Mouse (Mus musculus) kidney, embryonic 16.5 days (tissue): ENCODE measurements around the gene Gtf3c1. TPM values are rescaled to one million over a fixed set of nuclear protein-coding genes. Genes with fewer than 3 reads are reported as not detected.

Experiments used
- ATAC-seq: fragments of 200-750 bp; cut with Nextera tagmentation; 2 replicates; pipeline ENCODE4 v1.8.0; 2017; ENCODE audit warnings: moderate TSS enrichment; ENCODE audit not compliant: low FRiP score, low TSS enrichment
- H3K27ac ChIP-seq: fragments of 300-500 bp; sonication (generic); 2 replicates; pipeline ENCODE4 v1.5.1; 2014; ENCODE audit warnings: low read length
- H3K27me3 ChIP-seq: fragments of 300-500 bp; sonication (generic); 2 replicates; pipeline ENCODE4 v1.6.1; 2014; ENCODE audit warnings: low read length, control low read depth, mixed read lengths; ENCODE audit not compliant: insufficient read depth
- H3K36me3 ChIP-seq: fragments of 300-500 bp; sonication (generic); 2 replicates; pipeline ENCODE4 v1.6.1; 2014; ENCODE audit warnings: low read length, control low read depth, mixed read lengths; ENCODE audit not compliant: insufficient read depth
- H3K4me1 ChIP-seq: fragments of 300-500 bp; sonication (generic); 2 replicates; pipeline ENCODE4 v1.6.1; 2014; ENCODE audit warnings: low read length, control low read depth, mixed read lengths; ENCODE audit not compliant: insufficient read depth
- H3K4me2 ChIP-seq: fragments of 300-500 bp; sonication (generic); replicated peaks from 2 replicates; pipeline ENCODE4 v1.6.1; 2014; ENCODE audit warnings: low read depth, low read length
- H3K4me3 ChIP-seq: fragments of 300-500 bp; sonication (generic); 2 replicates; pipeline ENCODE4 v1.5.1; 2014; ENCODE audit warnings: mild to moderate bottlenecking, low read length
- H3K9ac ChIP-seq: fragments of 300-500 bp; sonication (generic); replicated peaks from 2 replicates; pipeline ENCODE4 v1.6.1; 2014; ENCODE audit warnings: low read length
- H3K9me3 ChIP-seq: fragments of 300-500 bp; sonication (generic); 2 replicates; pipeline ENCODE4 v1.6.1; 2016; ENCODE audit warnings: low read length, control low read depth
- WGBS: fragments of 180-500 bp; shearing (Covaris S2); extraction: QIAGEN DNeasy Blood & Tissue Kit; methylation state at CpG from one replicate; pipeline ENCODE4 v1.1.7; 2014; 5-methylcytosine and 5-hydroxymethylcytosine counted together
- polyA plus RNA-seq: library from polyadenylated mRNA; unstranded; fragments of >200 nt; fragmentation: Nextera tagmentation; extraction: Ambion mirVana; gene quantifications from 2 replicates; pipeline ENCODE4 v1.2.1, GENCODE M21; 2015

Gene Gtf3c1
- 31.5 and 33.9 TPM in 2 replicates for polyA plus RNA-seq

DNA sequence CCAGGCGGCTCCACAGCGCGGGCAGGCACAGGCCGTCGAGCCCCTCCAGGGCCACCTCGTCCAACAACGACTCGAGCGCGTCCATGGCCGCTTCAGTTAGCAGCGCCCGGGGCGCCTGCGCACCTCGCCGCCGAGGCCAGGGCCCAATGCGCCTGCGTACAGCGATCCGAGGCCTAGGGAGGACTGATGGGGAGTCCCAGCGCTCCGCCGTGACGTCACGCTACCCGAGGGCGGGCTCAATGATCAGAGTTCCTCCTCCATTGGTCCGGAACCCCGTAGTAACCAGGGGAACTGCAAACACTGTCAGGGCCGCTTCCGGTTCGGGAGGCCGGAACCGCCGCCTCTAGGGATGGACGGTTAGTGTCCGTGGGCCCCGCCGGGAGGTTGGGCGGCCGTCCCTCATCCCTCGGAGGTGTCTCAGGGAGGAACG, at the start of gene Gtf3c1, which contains the start of gene D430042O09Rik:
Gene Gtf3c1 (minus strand): TSS at position 188 of the 430 bp plus-strand sequence.
Gene D430042O09Rik (plus strand): TSS at position 296 of the 430 bp plus-strand sequence.
- ATAC-seq: peak; percentile 98
- Histone ChIP-seq H3K4me1 (peaks cover 35% of the 10 kb centered on the region), H3K27me3 (no peaks in the 10 kb centered on the region), H3K4me2 (peak within 1 kb of the TSS; percentile 65), H3K36me3 (peaks cover 13% of the 10 kb centered on the region), H3K4me3 (peak within 1 kb of the TSS; percentile 95), H3K9ac (peak within 1 kb of the TSS; percentile 87), H3K9me3 (no peaks in the 10 kb centered on the region), H3K27ac (peak within 1 kb of the TSS; percentile 94)
- WGBS: 0% methylated on average over 45 of the region's 45 CpGs

DNA sequence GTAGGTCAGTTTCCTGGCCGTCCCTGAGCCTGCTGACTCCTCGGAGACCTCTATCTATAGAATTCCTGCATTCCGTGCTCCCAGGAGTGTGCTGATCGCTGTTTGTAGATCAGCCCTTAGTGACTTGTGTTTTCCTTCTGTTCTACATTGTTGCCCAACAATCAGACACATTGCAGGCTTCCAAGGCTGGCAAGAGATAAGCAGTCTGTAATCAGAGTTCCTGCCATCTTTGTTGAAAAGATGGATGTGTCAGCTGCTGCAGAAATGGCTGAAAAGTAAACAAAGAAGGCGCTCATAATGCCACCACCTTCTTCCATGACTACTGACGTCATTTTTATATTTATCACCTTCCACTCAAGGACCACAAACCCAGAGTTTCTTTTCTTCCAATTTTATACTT, 49.2 kb upstream of the Gtf3c1 start:
- Histone ChIP-seq H3K27me3 (no peaks in the 10 kb centered on the region), H3K9me3 (no peaks in the 10 kb centered on the region), H3K9ac (no peak overlapping the region), H3K36me3 (peaks cover 5% of the 10 kb centered on the region), H3K4me2 (no peak overlapping the region), H3K4me3 (no peak overlapping the region), H3K4me1 (no peaks in the 10 kb centered on the region), H3K27ac (no peak overlapping the region)
- no peak for ATAC-seq
- 72% methylated on average over 6 of the region's 6 CpGs for WGBS

DNA sequence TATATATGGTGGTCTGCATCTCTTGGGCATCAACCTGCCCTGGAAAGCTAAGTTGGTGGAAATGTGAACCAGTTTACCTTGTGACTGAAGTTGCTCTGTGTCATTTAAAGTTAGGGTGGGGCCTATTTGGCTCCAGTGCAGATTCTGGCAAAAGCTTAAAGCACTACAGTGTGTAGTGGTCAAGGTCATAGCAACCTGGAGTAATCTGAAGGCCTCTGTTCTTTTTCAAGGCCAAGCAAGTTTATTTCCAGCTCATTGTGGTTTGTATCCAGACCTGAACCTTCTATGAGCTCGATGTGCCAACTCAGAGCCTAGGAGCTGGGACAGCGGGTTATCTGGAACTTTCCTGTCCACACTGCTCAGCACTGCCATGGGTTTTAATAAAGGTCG, 45.7 kb upstream of the Gtf3c1 start:
- Histone ChIP-seq H3K9ac (no peak overlapping the region), H3K27me3 (no peaks in the 10 kb centered on the region), H3K9me3 (no peaks in the 10 kb centered on the region), H3K4me2 (no peak overlapping the region), H3K27ac (no peak overlapping the region), H3K4me1 (no peaks in the 10 kb centered on the region), H3K36me3 (no peaks in the 10 kb centered on the region), H3K4me3 (no peak overlapping the region)
- no peak for ATAC-seq
- WGBS: 90% methylated on average over 3 of the region's 3 CpGs

DNA sequence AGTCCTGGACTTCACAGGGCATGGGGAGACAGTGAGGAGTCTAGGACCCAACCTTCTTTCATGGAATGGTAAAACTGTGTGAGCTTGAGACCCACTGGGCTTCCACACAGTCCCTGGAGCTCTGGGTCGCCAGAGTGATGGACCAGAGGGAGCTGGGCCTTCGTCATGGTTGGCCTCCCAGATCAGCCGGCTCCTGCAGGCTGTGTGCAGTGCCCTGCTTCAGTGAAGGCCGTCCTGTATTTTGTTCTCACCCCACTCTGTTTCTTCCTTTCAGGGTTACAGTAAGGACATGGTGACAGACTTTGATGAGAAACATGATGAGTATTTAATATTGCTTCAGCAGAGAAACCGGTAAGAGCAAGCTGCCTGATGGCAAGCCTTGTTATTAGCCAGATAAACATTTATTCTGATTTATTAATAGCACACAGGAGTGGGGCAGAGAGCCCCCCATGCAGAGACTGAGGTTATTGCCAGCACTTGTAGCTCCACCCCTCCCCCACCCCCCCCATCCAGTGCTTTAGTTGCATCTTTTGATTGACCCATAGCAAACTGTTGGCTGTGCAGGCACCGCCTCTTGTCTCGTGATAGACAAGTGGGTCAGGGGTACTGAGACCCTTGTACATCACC, 45.2 kb upstream of the Gtf3c1 start:
- Histone ChIP-seq H3K36me3 (no peaks in the 10 kb centered on the region), H3K27ac (no peak overlapping the region), H3K4me2 (no peak overlapping the region), H3K27me3 (no peaks in the 10 kb centered on the region), H3K4me3 (no peak overlapping the region), H3K9ac (no peak overlapping the region), H3K4me1 (no peaks in the 10 kb centered on the region), H3K9me3 (no peaks in the 10 kb centered on the region)
- WGBS: 58% methylated on average over 7 of the region's 7 CpGs
- ATAC-seq: 0 out of 2 replicates have a peak, but pooled peaks have one; percentile 42

DNA sequence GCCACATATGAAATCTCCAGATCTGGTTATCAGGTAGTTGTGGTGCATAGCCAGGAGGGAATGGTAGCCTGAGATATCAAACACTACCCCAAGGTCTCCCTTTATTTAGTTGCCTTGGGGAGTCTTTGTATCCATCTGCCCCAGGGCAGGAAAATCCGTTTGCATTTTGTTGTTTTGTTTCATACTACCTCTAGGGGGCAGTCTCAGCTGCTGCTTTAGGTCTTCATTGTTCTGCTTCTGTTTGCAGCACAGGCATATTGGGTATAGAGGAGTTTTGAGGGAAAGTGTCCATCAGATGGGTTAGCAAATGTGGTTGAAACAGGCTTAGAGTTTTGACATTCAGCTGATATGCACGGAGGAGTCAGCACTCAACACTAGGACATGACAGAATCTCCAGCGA, 40.6 kb upstream of the Gtf3c1 start:
- H3K4me2 ChIP-seq: no peak overlapping the region
- no peaks in the 10 kb centered on the region for H3K27me3 ChIP-seq
- WGBS: 47% methylated on average over 3 of the region's 3 CpGs
- H3K27ac ChIP-seq: no peak overlapping the region
- no peak overlapping the region for H3K4me3 ChIP-seq
- H3K36me3 ChIP-seq: no peaks in the 10 kb centered on the region
- H3K4me1 ChIP-seq: no peaks in the 10 kb centered on the region
- no peak overlapping the region for H3K9ac ChIP-seq
- ATAC-seq: no peak
- H3K9me3 ChIP-seq: no peaks in the 10 kb centered on the region

DNA sequence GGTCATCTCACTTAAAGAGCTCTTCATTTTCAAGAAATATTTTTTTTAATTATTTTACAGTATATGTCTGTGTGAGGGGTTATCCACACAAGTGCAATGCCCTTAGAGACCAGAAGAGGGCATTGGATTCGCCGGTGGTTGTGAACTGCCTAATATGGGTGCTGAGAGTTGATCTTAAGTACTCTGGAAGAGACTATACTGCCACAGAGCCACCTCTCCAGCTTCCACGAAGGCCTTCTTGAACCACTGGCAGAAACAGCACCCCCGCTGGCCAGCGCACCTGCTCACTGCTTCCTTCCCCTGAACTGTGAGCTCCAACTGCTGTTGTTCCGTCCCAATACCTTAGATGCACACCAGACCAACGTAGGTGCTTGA, 39.7 kb upstream of the Gtf3c1 start:
- Histone ChIP-seq H3K27me3 (no peaks in the 10 kb centered on the region), H3K4me1 (no peaks in the 10 kb centered on the region), H3K27ac (no peak overlapping the region), H3K36me3 (no peaks in the 10 kb centered on the region), H3K9ac (no peak overlapping the region), H3K4me3 (no peak overlapping the region), H3K9me3 (no peaks in the 10 kb centered on the region), H3K4me2 (no peak overlapping the region)
- no peak for ATAC-seq
- WGBS: 67% methylated on average over 7 of the region's 7 CpGs

DNA sequence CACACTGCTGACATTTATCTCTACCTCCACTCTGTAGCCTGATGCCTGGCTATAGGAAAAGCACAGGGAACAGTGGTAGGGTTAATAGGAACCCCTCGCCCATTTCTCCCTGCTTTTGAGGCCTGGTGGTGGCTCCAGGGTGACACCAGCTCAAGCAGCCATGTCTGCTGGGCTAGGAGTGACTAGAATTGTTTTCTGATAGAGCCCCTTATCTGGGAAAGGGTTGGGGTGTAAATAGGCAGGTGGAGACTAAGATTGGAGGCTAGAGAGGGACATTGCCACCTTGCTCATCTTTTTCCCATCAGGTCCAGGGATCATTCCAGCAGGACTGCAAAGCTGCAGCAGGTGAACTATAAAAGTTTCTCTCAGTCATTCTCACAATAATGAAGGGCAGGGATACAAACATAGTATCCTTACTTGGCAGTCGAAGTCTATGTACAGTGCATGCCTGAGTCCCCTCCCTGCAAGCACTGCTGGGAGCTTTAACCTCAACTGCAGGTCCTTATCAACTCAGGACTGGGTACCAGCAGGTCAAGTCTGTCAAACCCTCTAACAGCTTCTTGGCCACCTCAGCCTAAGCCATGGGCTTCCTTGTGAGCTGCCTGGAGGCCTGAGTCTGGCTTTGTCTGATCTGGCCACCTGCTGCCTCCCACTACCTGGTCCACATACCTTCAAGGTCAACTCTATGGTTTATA, 39.2 kb upstream of the Gtf3c1 start:
- WGBS: 86% methylated on average over 2 of the region's 2 CpGs
- Histone ChIP-seq H3K9me3 (no peaks in the 10 kb centered on the region), H3K4me2 (no peak overlapping the region), H3K27me3 (no peaks in the 10 kb centered on the region), H3K9ac (no peak overlapping the region), H3K4me3 (no peak overlapping the region), H3K36me3 (no peaks in the 10 kb centered on the region), H3K4me1 (no peaks in the 10 kb centered on the region), H3K27ac (no peak overlapping the region)
- no peak for ATAC-seq

DNA sequence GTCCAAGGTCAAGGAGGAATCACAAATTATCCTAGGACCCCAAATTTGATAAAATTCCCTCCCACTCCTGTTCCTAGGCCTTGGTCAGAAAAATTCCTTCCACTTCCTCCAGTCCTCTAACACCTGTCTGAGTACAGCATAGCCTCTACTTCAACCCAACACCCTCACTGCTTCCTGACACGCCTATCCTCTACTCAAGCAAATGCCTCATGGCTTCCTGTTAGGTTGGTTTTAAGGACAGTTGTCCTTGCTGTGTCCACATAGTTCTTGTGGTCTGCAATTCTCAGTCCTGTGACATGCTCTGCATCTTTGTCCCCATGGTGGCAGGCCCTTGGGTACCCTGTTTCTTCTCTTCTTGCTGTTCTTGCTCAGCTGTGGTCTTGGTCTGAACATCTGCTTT, 37.2 kb upstream of the Gtf3c1 start:
- no peak overlapping the region for H3K27ac ChIP-seq
- ATAC-seq: no peak
- H3K9me3 ChIP-seq: no peaks in the 10 kb centered on the region
- peaks cover 13% of the 10 kb centered on the region; the same call in 1 of the 2 replicates for H3K4me1 ChIP-seq
- no peak overlapping the region for H3K4me2 ChIP-seq
- 90% methylated on average over 1 of the region's 1 CpGs for whole genome bisulfite sequencing
- no peaks in the 10 kb centered on the region for H3K36me3 ChIP-seq
- no peak overlapping the region for H3K4me3 ChIP-seq
- H3K27me3 ChIP-seq: no peaks in the 10 kb centered on the region
- H3K9ac ChIP-seq: no peak overlapping the region

DNA sequence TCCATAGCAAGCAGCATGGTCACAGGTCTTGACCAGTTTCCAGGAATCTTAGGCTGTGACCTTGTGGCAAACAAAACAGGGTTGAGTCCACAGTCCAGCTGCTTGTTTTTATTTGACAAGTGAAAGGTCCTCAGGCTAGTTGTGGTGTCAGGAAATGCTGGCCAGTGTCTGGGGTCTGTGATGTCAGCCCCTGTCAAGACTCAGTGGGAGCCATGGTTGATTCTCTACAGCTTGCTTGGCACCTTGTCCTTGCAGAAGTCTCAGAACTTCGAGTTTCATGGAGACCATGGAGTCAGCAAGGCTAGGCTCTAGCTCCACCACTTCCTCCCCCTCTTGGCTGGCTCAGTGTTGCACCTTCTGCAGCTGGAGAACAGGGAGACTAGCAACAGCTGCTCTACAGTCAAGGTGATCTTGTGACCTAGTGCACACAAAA, 33.7 kb upstream of the Gtf3c1 start:
- Histone ChIP-seq H3K27me3 (no peaks in the 10 kb centered on the region), H3K9ac (no peak overlapping the region), H3K27ac (no peak overlapping the region), H3K9me3 (no peaks in the 10 kb centered on the region), H3K36me3 (no peaks in the 10 kb centered on the region), H3K4me1 (peaks cover 13% of the 10 kb centered on the region; the same call in 1 of the 2 replicates), H3K4me2 (no peak overlapping the region), H3K4me3 (no peak overlapping the region)
- WGBS: 27% methylated on average over 1 of the region's 1 CpGs
- peak; percentile 59; the same call in 1 of the 2 replicates for ATAC-seq

DNA sequence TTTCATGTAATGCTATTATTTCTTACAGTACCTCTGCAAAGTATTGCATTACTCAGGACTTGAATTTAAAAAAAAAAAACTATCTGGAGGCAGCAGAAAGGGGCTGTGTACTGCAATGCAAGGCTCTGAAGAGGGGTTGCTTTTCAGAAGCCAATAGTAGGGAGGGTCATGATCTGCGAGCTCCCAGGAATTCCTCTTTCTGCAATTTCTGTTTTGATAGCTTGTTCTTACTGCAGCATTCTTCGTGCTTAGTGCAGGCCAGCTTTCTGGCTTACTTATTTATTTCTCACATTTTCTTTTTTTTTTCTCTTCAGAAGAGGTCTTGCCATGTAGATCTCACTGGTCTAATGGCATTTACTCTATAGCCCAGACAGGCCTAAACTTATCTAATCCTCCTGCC, 32.9 kb upstream of the Gtf3c1 start:
- H3K9ac ChIP-seq: no peak overlapping the region
- H3K27ac ChIP-seq: no peak overlapping the region
- H3K27me3 ChIP-seq: no peaks in the 10 kb centered on the region
- no peak for ATAC-seq
- H3K4me1 ChIP-seq: peaks cover 13% of the 10 kb centered on the region; the same call in 1 of the 2 replicates
- no peaks in the 10 kb centered on the region for H3K36me3 ChIP-seq
- H3K4me2 ChIP-seq: no peak overlapping the region
- 49% methylated on average over 2 of the region's 2 CpGs for WGBS
- H3K4me3 ChIP-seq: no peak overlapping the region
- no peaks in the 10 kb centered on the region for H3K9me3 ChIP-seq
